Mouse (Mus musculus) megakaryocyte, embryonic 14.5 days (primary cell): ENCODE data around the gene Vat1l.

Experiments
- FLI1 ChIP-seq: IDR thresholded peaks from 2 replicates; pipeline ENCODE4 v1.6.1; 2012; ENCODE audit warnings: low read length, inconsistent platforms, mixed read lengths
- GATA1 ChIP-seq: IDR thresholded peaks from 3 replicates; pipeline ENCODE4 v1.6.1; 2012; ENCODE audit warnings: mixed read lengths, low read length, inconsistent platforms, borderline replicate concordance

- no peak for TF ChIP-seq GATA1
- TF ChIP-seq FLI1: no peak
Observed at GRCm38 (mm10) chr8:114165741-114166140, 39.7 kb upstream of the Vat1l start.
